24 mouse cellular contexts compared by ENCODE assay signal in the genomic region with DNA sequence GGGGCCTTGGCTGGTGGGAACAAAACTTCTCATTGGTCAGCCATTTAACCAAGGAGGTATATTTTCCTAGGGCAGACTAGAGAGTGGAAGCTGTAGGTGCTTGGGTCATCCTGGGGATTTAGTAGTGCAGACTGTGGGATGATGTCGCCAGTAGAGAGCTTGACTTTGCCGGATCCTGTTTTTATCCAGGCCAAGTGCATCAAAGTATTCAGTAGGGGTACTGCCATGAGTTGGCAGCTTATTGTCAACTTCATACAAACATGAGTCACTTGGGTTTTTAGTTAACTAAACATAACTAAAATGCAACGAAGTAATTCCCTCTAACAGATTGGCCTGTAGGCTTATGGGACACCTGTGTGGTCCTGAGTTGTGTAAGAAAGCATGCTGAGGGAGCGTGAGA.
"Had no signal": no experiment of that assay in that cellular context is flagged by ENCODE, and none has a peak within 500 bp of the region (broad histone marks: within the 10 kb centered on the region; RNA-seq: fewer than 3 reads in every experiment).

No protein-coding gene starts in this region.

- H3K4me1 ChIP-seq: hindbrain, embryonic 13.5 days; hindbrain, embryonic 15.5 days; liver, embryonic 12.5 days had no signal

- H3K4me3 ChIP-seq: heart, embryonic 10.5 days; heart, embryonic 12.5 days; hindbrain, embryonic 13.5 days; hindbrain, embryonic 15.5 days; kidney, embryonic 15.5 days; limb, embryonic 13.5 days; limb, embryonic 15.5 days; liver, embryonic 12.5 days had no signal

- H3K36me3 ChIP-seq: hindbrain, embryonic 15.5 days; kidney, embryonic 15.5 days; limb, embryonic 15.5 days; liver, embryonic 12.5 days had no signal

- DNase-seq: gastrocnemius, postnatal 14 days; gastrocnemius, postnatal 36 days; heart, adult 18-20 months; heart, postnatal 14 days; heart, postnatal 36 days; kidney, adult 11 months; kidney, adult 2 months; kidney, adult 9 months; kidney, postnatal 14 days; kidney, postnatal 36 days; layer of hippocampus, adult 9-11 months; layer of hippocampus, postnatal 36 days; left cerebral cortex, postnatal 4 days had no signal

- H3K27me3 ChIP-seq: hindbrain, embryonic 13.5 days; hindbrain, embryonic 15.5 days; kidney, embryonic 15.5 days; limb, embryonic 13.5 days; limb, embryonic 15.5 days; liver, embryonic 12.5 days had no signal

- H3K9me3 ChIP-seq: heart, embryonic 10.5 days; heart, embryonic 12.5 days; hindbrain, embryonic 13.5 days; hindbrain, embryonic 15.5 days; kidney, embryonic 15.5 days; limb, embryonic 13.5 days; limb, embryonic 15.5 days; liver, embryonic 12.5 days had no signal

- H3K27ac ChIP-seq: hindbrain, embryonic 13.5 days; hindbrain, embryonic 15.5 days; hindbrain, postnatal 0 days; kidney, embryonic 15.5 days; kidney, postnatal 0 days; limb, embryonic 13.5 days; limb, embryonic 15.5 days; liver, embryonic 12.5 days; liver, embryonic 14.5 days had no signal
